Comparison of ENCODE assay signal across 9 mouse cellular contexts in genomic region chr9:98409137-98409536, GRCm38 (mm10). TPM values are rescaled to one million over a fixed set of nuclear protein-coding genes. Genes with fewer than 3 reads are reported as not detected.
A peak's percentile ranks its signal among the peaks of the same experiment; 100 is the strongest.
DNase-seq lines count a peak whose midpoint lies in the region; ATAC-seq and TF ChIP-seq lines count a peak whose summit lies in the region.
"Had no signal": no experiment of that assay in that cellular context is flagged by ENCODE, and none has a peak within 500 bp of the region (broad histone marks: within the 10 kb centered on the region; RNA-seq: fewer than 3 reads in every experiment).

No protein-coding gene starts in this region.

- no peak for TF ChIP-seq POLR2A in cortical plate, adult 2 months (IDR thresholded peaks at IDR 0.05; ENCODE audit: extremely low read depth, insufficient read depth, low read length)
- TF ChIP-seq POLR2A in small intestine, adult 2 months (IDR thresholded peaks at IDR 0.05; ENCODE audit: low read depth, low read length), result no peak

- no peak overlapping the region for H3K4me3 ChIP-seq in E14TG2a.4 (replicated peaks; ENCODE audit: low read length)
- H3K4me3 ChIP-seq in cortical plate, adult 2 months (ENCODE audit: insufficient read depth, low read length), result no peak overlapping the region
- H3K4me3 ChIP-seq in heart, postnatal 0 days (ENCODE audit: low read depth, low read length), result no peak overlapping the region
- no peak overlapping the region for H3K4me3 ChIP-seq in lung, postnatal 0 days (ENCODE audit: low read depth, low read length)
- no peak overlapping the region for H3K4me3 ChIP-seq in small intestine, adult 2 months (ENCODE audit: low read depth, low read length)
- H3K4me3 ChIP-seq: hindbrain, embryonic 15.5 days had no signal

- peak; percentile 77 for DNase-seq in adipocyte (ENCODE audit: low spot score)
- peak; percentile 47 for DNase-seq in heart, postnatal 0 days (ENCODE audit: low spot score)
- peak; percentile 55 for DNase-seq in layer of hippocampus, adult 9-10 months (ENCODE audit: low spot score)
- DNase-seq in lung, postnatal 0 days (ENCODE audit: low spot score), result peak; percentile 75
- DNase-seq in Muller cell, postnatal 12 days (ENCODE audit: inconsistent ontology term), result no peak

- H3K9ac ChIP-seq in heart, postnatal 0 days (replicated peaks; ENCODE audit: low read depth, low read length), result no peak overlapping the region
- H3K9ac ChIP-seq in lung, postnatal 0 days (replicated peaks; ENCODE audit: low read depth), result no peak overlapping the region
- H3K9ac ChIP-seq: hindbrain, embryonic 15.5 days had no signal

- no peaks in the 10 kb centered on the region for H3K36me3 ChIP-seq in E14TG2a.4 (ENCODE audit: insufficient read depth, low read length)
- no peaks in the 10 kb centered on the region for H3K36me3 ChIP-seq in heart, postnatal 0 days (replicated peaks; ENCODE audit: control insufficient read depth, insufficient read depth, low read length)
- H3K36me3 ChIP-seq in lung, postnatal 0 days (ENCODE audit: insufficient read depth, low read length), result no peaks in the 10 kb centered on the region
- peaks cover 8% of the 10 kb centered on the region; the same call in 1 of the 2 replicates for H3K36me3 ChIP-seq in small intestine, adult 2 months (ENCODE audit: control insufficient read depth, insufficient read depth, low read length)
- H3K36me3 ChIP-seq: hindbrain, embryonic 15.5 days had no signal

- H3K4me1 ChIP-seq in E14TG2a.4 (replicated peaks; ENCODE audit: low read depth, low read length), result no peaks in the 10 kb centered on the region
- no peaks in the 10 kb centered on the region for H3K4me1 ChIP-seq in cortical plate, adult 2 months (ENCODE audit: control insufficient read depth, insufficient read depth, low read length)
- H3K4me1 ChIP-seq in heart, postnatal 0 days (ENCODE audit: control insufficient read depth, insufficient read depth), result no peaks in the 10 kb centered on the region
- no peaks in the 10 kb centered on the region for H3K4me1 ChIP-seq in lung, postnatal 0 days (ENCODE audit: insufficient read depth, low read depth, low read length)
- peaks cover 3% of the 10 kb centered on the region; the same call in 1 of the 2 replicates for H3K4me1 ChIP-seq in small intestine, adult 2 months (ENCODE audit: control insufficient read depth, insufficient read depth, insufficient read length, low read length)

- no peak overlapping the region for H3K4me2 ChIP-seq in heart, postnatal 0 days (ENCODE audit: low read depth, low read length)
- no peak overlapping the region for H3K4me2 ChIP-seq in lung, postnatal 0 days (replicated peaks; ENCODE audit: low read depth, low read length)
- H3K4me2 ChIP-seq: hindbrain, embryonic 15.5 days had no signal

- ATAC-seq in heart, postnatal 0 days (ENCODE audit: insufficient read depth, low read depth), result peak; percentile 36; the same call in 1 of the 2 replicates
- ATAC-seq in lung, postnatal 0 days, result no peak

- no peak overlapping the region for H3K27ac ChIP-seq in cortical plate, adult 2 months (ENCODE audit: insufficient read depth, low read length)
- no peak overlapping the region for H3K27ac ChIP-seq in heart, postnatal 0 days (ENCODE audit: low read depth)
- H3K27ac ChIP-seq in lung, postnatal 0 days (ENCODE audit: low read length), result no peak overlapping the region
- H3K27ac ChIP-seq in small intestine, adult 2 months (ENCODE audit: insufficient read depth, low read depth, low read length), result no peak overlapping the region
- H3K27ac ChIP-seq: hindbrain, embryonic 15.5 days had no signal

- no peaks in the 10 kb centered on the region for H3K9me3 ChIP-seq in E14TG2a.4 (ENCODE audit: low read length)
- H3K9me3 ChIP-seq in heart, postnatal 0 days (replicated peaks; ENCODE audit: control insufficient read depth, low read length), result no peaks in the 10 kb centered on the region
- H3K9me3 ChIP-seq in lung, postnatal 0 days (ENCODE audit: low read length), result no peaks in the 10 kb centered on the region
- H3K9me3 ChIP-seq: hindbrain, embryonic 15.5 days had no signal

- 0 out of 2 replicates have a peak, but pooled peaks cover 12% of the 10 kb centered on the region for H3K27me3 ChIP-seq in E14TG2a.4 (ENCODE audit: insufficient read depth, low read length)
- H3K27me3 ChIP-seq in heart, postnatal 0 days (ENCODE audit: control insufficient read depth, insufficient read depth, low read length), result no peaks in the 10 kb centered on the region
- no peaks in the 10 kb centered on the region for H3K27me3 ChIP-seq in lung, postnatal 0 days (replicated peaks; ENCODE audit: insufficient read depth, low read length)
- H3K27me3 ChIP-seq in small intestine, adult 2 months (ENCODE audit: control insufficient read depth, insufficient read depth, low read length), result no peaks in the 10 kb centered on the region
- H3K27me3 ChIP-seq: hindbrain, embryonic 15.5 days had no signal

- TF ChIP-seq CTCF in E14TG2a.4 (conservative IDR thresholded peaks at IDR 0.05; ENCODE audit: low read length), result peak; percentile 81
- peak; percentile 89 for TF ChIP-seq CTCF in cortical plate, adult 2 months (IDR thresholded peaks at IDR 0.05; ENCODE audit: extremely low read depth, insufficient read depth, low read length)
- TF ChIP-seq CTCF in heart, postnatal 0 days (IDR thresholded peaks at IDR 0.05; ENCODE audit: low read depth), result peak; percentile 90
- TF ChIP-seq CTCF in lung, postnatal 0 days (IDR thresholded peaks at IDR 0.05), result peak; percentile 97
- peak; percentile 90; the same call in 1 of the 2 replicates for TF ChIP-seq CTCF in small intestine, adult 2 months (IDR thresholded peaks at IDR 0.05; ENCODE audit: extremely low read depth, insufficient read length, insufficient replicate concordance, low read depth, low read length)

- WGBS in heart, postnatal 0 days, result 31% methylated on average over 3 of the region's 3 CpGs
- WGBS in lung, postnatal 0 days, result 24% methylated on average over 3 of the region's 3 CpGs
- WGBS in small intestine, adult 2 months, result 39% methylated on average over 3 of the region's 3 CpGs

- TF ChIP-seq EP300 in heart, postnatal 0 days (IDR thresholded peaks at IDR 0.05; ENCODE audit: low read depth), result no peak
- TF ChIP-seq EP300 in lung, postnatal 0 days (IDR thresholded peaks at IDR 0.05), result no peak

RNA-seq across cellular contexts. Expression of gene Rbp1, which starts 13.6 kb away (rescaled TPM):
- 17.1 and 22.2 TPM in 2 replicates for polyA plus RNA-seq in cortical plate, adult 2 months (2012; rRNA removed)
- total RNA-seq in heart, postnatal 0 days (2014; rRNA removed; ENCODE audit: low replicate concordance), result 10.7 and 14.2 TPM in 2 replicates
- 36.9 and 39.1 TPM in 2 replicates for polyA plus RNA-seq in heart, postnatal 0 days (2015; fragmentation: Nextera tagmentation; extraction: Ambion mirVana)
- 67.5 and 72.6 TPM in 2 replicates for polyA plus RNA-seq in lung, postnatal 0 days (2015; fragmentation: Nextera tagmentation; extraction: Ambion mirVana)
- polyA plus RNA-seq in small intestine, adult 2 months (2012; rRNA removed), result 1.0 and 5.1 TPM in 2 replicates
